Mouse (Mus musculus) lung, postnatal 0 days (tissue): Measurements from ENCODE around the gene Usb1. TPM values are rescaled to one million over a fixed set of nuclear protein-coding genes. Genes with fewer than 3 reads are reported as not detected.
A peak's percentile ranks its signal among the peaks of the same experiment; 100 is the strongest.

Source experiments
- ATAC-seq: fragments of 200-750 bp; cut with Nextera tagmentation; 2 replicates; pipeline ENCODE4 v1.8.0; 2017; ENCODE audit warnings: moderate library complexity
- DNase-seq: peaks from one replicate; pipeline ENCODE4 v3.0.0-alpha.2; 2016; ENCODE audit warnings: low spot score
- H3K27ac ChIP-seq: fragments of 300-500 bp; sonication (generic); 2 replicates; pipeline ENCODE4 v1.5.1; 2014; ENCODE audit warnings: antibody characterized with exemption, mild to moderate bottlenecking, low read length, mixed read lengths
- H3K27me3 ChIP-seq: fragments of 300-500 bp; sonication (generic); replicated peaks from 2 replicates; pipeline ENCODE4 v1.6.1; 2014; ENCODE audit warnings: low read length, mixed read lengths; ENCODE audit not compliant: insufficient read depth
- H3K36me3 ChIP-seq: fragments of 300-500 bp; sonication (generic); 2 replicates; pipeline ENCODE4 v1.6.1; 2014; ENCODE audit warnings: low read length, mixed read lengths; ENCODE audit not compliant: insufficient read depth
- H3K4me1 ChIP-seq: fragments of 300-500 bp; sonication (generic); 2 replicates; pipeline ENCODE4 v1.6.1; 2014; ENCODE audit warnings: antibody characterized with exemption, low read depth, low read length, mixed read lengths; ENCODE audit not compliant: insufficient read depth
- H3K4me2 ChIP-seq: fragments of 300-500 bp; sonication (generic); replicated peaks from 2 replicates; pipeline ENCODE4 v1.6.1; 2014; ENCODE audit warnings: low read depth, mild to moderate bottlenecking, low read length, moderate library complexity, mixed read lengths
- H3K4me3 ChIP-seq: fragments of 300-500 bp; sonication (generic); 2 replicates; pipeline ENCODE4 v1.5.1; 2014; ENCODE audit warnings: low read depth, low read length
- H3K9ac ChIP-seq: fragments of 300-500 bp; sonication (generic); replicated peaks from 2 replicates; pipeline ENCODE4 v1.6.1; 2014; ENCODE audit warnings: low read depth, mild to moderate bottlenecking
- H3K9me3 ChIP-seq: fragments of 300-500 bp; sonication (generic); 2 replicates; pipeline ENCODE4 v1.6.1; 2016; ENCODE audit warnings: low read length, mixed read lengths
- CTCF ChIP-seq: IDR thresholded peaks from 2 replicates; pipeline ENCODE4 v1.5.1; 2016; ENCODE audit warnings: antibody characterized with exemption, mild to moderate bottlenecking
- EP300 ChIP-seq: IDR thresholded peaks from 2 replicates; pipeline ENCODE4 v1.6.1; 2016; ENCODE audit warnings: antibody characterized with exemption, mild to moderate bottlenecking, control low read depth
- WGBS: fragments of 180-500 bp; shearing (Covaris S2); extraction: QIAGEN DNeasy Blood & Tissue Kit; methylation state at CpG from one replicate; pipeline ENCODE4 v1.1.7; 2014; 5-methylcytosine and 5-hydroxymethylcytosine counted together
- polyA plus RNA-seq: library from polyadenylated mRNA; unstranded; fragments of >200 nt; fragmentation: Nextera tagmentation; extraction: Ambion mirVana; gene quantifications from 2 replicates; pipeline ENCODE4 v1.2.1, GENCODE M21; 2015

Gene Usb1
- polyA plus RNA-seq, 1 experiment from 2014 or later: 39.2 TPM

DNA sequence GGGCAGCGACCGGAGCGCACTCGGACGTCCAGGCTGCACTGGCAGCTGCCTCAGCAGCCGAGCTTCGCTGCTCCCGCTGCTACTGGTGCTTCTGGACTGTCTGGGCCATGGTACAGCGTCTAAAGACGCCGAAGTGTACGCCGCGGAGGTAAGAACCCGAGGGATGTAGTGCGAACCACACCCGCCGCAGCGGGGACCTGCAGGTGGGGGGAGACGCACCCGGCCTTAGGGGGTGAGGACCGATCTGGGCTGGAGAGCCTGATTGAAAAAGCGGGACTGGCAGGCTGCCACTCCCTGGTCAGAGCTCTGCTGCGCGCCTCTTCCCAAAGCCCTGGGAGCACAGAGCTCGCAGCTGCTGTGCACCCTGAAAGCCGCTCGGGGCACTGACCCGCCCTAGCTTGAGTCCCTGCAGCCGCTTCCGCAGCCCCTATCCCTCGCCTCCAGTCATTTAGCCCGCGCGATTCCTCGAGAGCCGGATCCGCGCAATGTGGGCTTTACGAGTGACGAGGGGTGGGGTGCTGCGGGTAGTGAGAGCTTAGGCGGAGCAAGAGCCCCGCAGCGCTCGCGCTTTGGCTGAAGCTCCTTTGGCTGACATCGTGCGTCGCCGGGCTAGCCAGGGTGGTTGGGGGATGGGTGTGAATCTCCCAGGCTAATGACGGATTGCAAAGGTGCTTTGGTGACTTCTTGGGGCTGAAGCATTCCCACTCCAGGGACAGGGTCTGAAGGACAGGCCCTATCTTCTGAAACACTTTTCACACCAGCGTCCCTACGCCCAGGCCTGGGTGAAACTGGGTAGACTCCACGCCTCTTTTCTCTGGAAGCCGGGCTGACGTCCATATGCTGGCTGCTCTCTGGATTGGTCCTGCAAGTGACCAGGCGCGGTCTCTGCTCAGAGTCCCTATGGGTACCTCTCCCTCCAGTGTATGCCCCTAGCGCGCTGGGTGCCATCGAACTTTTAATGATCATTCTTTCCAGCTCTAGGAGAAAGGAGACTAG lies 21.1 kb downstream of the Usb1 start:
- no peaks in the 10 kb centered on the region for H3K9me3 ChIP-seq
- H3K4me3 ChIP-seq: peak overlapping the region; percentile 75
- ATAC-seq (peak; percentile 35), DNase-seq (peak; percentile 55)
- H3K4me1 ChIP-seq: peaks cover 16% of the 10 kb centered on the region
- no peaks in the 10 kb centered on the region for H3K36me3 ChIP-seq
- no peak for TF ChIP-seq EP300
- no peak for TF ChIP-seq CTCF
- 3% methylated on average over 61 of the region's 62 CpGs for WGBS
- H3K9ac ChIP-seq: peak overlapping the region; percentile 58
- H3K27me3 ChIP-seq: no peaks in the 10 kb centered on the region
- H3K4me2 ChIP-seq: peak overlapping the region; percentile 93
- peak overlapping the region; percentile 84 for H3K27ac ChIP-seq

DNA sequence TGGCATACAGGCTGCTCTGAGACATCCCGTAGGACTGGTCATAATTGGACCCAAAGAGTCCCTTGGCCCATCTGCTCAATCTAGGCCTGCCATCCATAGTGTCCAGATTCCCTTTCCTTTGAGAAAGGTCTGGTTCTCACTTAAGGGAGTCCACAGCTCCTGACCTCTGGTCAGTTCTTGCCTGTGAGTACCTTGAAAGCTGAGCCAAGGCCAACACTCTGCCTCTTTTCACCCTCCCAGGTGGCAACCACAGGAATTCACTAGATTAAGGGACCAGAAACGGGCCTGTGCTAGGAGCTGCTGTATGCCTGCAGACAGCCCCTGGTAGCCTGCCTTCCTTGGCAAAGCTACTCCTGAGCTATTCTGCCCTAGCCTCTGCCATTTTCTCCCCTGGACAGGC lies 22.5 kb downstream of the Usb1 start:
- no peak overlapping the region for H3K9ac ChIP-seq
- H3K36me3 ChIP-seq: no peaks in the 10 kb centered on the region
- H3K4me2 ChIP-seq: no peak overlapping the region
- DNase-seq (peak; percentile 54), ATAC-seq (no peak)
- TF ChIP-seq EP300 (no peak), CTCF (no peak)
- no peaks in the 10 kb centered on the region for H3K27me3 ChIP-seq
- no peak overlapping the region for H3K4me3 ChIP-seq
- peaks cover 21% of the 10 kb centered on the region for H3K4me1 ChIP-seq
- H3K27ac ChIP-seq: no peak overlapping the region
- no peaks in the 10 kb centered on the region for H3K9me3 ChIP-seq
- WGBS: 79% methylated on average over 2 of the region's 2 CpGs

DNA sequence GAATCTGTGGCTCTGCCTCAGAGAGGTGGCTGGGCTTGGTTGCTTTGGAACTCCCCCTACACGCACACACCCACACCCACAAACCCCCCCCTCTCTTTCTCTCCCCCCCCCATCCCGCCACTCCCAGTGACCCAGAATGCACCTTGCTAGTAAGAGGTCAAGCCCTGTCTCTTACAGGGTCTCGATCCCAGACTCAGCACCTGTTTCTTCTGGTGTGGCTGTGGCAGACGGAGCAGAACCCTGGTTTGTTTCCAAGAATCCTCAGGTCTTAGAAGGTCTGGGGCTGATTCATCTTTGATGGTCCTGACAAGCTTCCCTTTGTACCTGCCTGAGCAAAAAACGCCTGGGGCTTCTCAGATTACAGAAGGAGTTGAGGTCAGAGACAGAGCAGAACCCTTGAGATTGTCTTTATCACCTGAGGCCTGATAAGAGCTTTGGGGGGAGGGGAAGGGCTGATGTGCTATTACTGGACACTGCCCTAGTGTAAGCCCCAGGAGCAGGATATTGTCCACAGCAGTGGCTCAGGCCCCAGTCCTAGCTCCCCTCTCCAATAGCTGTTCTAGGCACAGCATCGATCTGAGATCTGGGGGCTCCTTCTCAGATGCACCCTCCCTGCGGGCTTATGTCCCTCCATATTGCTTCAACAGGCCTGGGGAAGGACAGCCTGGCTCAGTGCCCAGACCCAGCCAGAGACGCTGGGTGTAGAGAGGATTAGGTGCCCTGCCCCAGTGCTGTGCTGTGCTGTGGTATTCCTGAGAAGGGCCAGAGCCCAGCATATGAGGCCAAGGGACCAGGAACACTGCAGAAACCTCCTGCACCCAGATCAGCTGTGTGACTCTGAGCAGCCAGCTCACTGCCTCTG lies 26.7 kb downstream of the Usb1 start:
- no peak overlapping the region for H3K9ac ChIP-seq
- H3K27me3 ChIP-seq: no peaks in the 10 kb centered on the region
- 39% methylated on average over 7 of the region's 8 CpGs for WGBS

GRCm38 (mm10) chr8:95360181-95361015 lies 28.3 kb downstream of the Usb1 start:
- Histone ChIP-seq H3K9ac (no peak overlapping the region), H3K4me1 (peaks cover 5% of the 10 kb centered on the region), H3K4me2 (no peak overlapping the region), H3K27ac (no peak overlapping the region), H3K36me3 (no peaks in the 10 kb centered on the region), H3K27me3 (no peaks in the 10 kb centered on the region), H3K9me3 (no peaks in the 10 kb centered on the region), H3K4me3 (no peak overlapping the region)
- TF ChIP-seq CTCF (no peak), EP300 (no peak)
- no peak for DNase-seq
- ATAC-seq: no peak; the same call in 1 of the 2 replicates
- WGBS: 29% methylated on average over 7 of the region's 7 CpGs

More for the DNA sequence above, 26.7 kb downstream of the Usb1 start:
- Histone ChIP-seq H3K4me3 (no peak overlapping the region), H3K4me2 (no peak overlapping the region), H3K36me3 (no peaks in the 10 kb centered on the region), H3K27ac (no peak overlapping the region; the same call in 1 of the 2 replicates), H3K4me1 (peaks cover 5% of the 10 kb centered on the region), H3K9me3 (no peaks in the 10 kb centered on the region)
- ATAC-seq: peak; percentile 57; the same call in 1 of the 2 replicates
- DNase-seq: no peak
- TF ChIP-seq EP300 (no peak), CTCF (no peak)

DNA sequence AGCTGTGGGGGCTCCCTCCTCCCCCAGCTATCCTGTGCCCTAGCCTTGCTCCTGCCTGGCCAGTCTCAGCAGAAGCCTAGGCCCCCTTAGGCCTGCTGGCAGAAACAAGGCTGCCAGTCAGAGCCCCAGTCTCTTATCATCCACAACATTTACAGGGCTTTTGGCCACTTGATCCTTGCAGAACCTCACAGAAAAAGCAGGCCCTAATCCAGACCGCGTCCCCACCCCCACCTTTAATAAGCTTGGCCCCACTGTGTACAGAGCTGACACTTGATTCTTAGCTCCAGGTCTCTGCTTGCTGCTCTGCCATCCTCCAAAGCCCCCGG lies 28.9 kb downstream of the Usb1 start:
- H3K36me3 ChIP-seq: no peaks in the 10 kb centered on the region
- DNase-seq: no peak
- H3K4me1 ChIP-seq: peaks cover 5% of the 10 kb centered on the region
- no peak overlapping the region for H3K27ac ChIP-seq
- no peak overlapping the region for H3K9ac ChIP-seq
- H3K27me3 ChIP-seq: no peaks in the 10 kb centered on the region
- H3K4me3 ChIP-seq: no peak overlapping the region
- no peak for ATAC-seq
- no peak for TF ChIP-seq CTCF
- no peak overlapping the region for H3K4me2 ChIP-seq
- 54% methylated on average over 3 of the region's 3 CpGs for WGBS
- H3K9me3 ChIP-seq: no peaks in the 10 kb centered on the region
